Mouse (Mus musculus) bone marrow, adult 2 months (tissue): Measurements from ENCODE around the gene Ap1s2.

ENCODE experiments used
- CTCF ChIP-seq: fragments of 200-500 bp; IDR thresholded peaks from 2 replicates; pipeline ENCODE4 v1.5.1; 2011; ENCODE audit warnings: low read length, control low read depth; ENCODE audit not compliant: control insufficient read depth, insufficient read depth
- POLR2A ChIP-seq: fragments of 200-500 bp; IDR thresholded peaks from 2 replicates; pipeline ENCODE4 v1.6.1; 2011; ENCODE audit warnings: low read depth, mild to moderate bottlenecking, control low read depth, low read length, borderline replicate concordance; ENCODE audit not compliant: control insufficient read depth

DNA sequence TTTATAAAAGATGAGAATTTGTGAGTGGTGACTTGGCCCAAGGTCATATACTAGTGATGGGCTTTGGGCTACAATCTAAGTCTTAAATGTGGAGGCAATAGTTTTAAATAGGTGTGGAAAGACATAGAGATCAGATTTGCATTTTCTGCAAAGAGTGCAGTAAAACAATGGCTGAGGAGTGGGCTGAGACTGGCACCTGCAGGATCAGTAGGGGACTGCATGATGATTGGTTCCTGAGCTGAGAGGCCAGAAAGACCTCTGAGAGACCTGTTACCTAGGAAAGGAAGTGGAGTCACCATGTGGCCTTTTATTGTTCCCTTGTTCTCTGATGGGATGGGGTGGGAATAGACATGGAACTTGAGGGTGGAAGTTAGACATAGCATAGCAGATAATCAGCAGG is 4.0 kb downstream of the Ap1s2 start:
- TF ChIP-seq CTCF: peak; percentile 58
- TF ChIP-seq POLR2A: no peak
